Mouse (Mus musculus) embryonic fibroblast, embryonic 13.5 days (primary cell): ENCODE data around the gene Pitx2. TPM values are rescaled to one million over a fixed set of nuclear protein-coding genes. Genes with fewer than 3 reads are reported as not detected.

ENCODE experiments used
- H3K27ac ChIP-seq: 2 replicates; pipeline ENCODE4 v1.5.1; 2012; ENCODE audit warnings: low read length, control low read depth, inconsistent platforms; ENCODE audit not compliant: insufficient read depth
- H3K4me1 ChIP-seq: 2 replicates; pipeline ENCODE4 v1.6.1; 2011; ENCODE audit warnings: low read length; ENCODE audit not compliant: control insufficient read depth, insufficient read depth
- H3K4me3 ChIP-seq: 2 replicates; pipeline ENCODE4 v1.5.1; 2011; ENCODE audit warnings: mild to moderate bottlenecking, control low read depth, low read length; ENCODE audit not compliant: insufficient read depth
- CTCF ChIP-seq: IDR thresholded peaks from 2 replicates; pipeline ENCODE4 v1.5.1; 2011; ENCODE audit warnings: mild to moderate bottlenecking, control low read depth, low read length, moderate library complexity, borderline replicate concordance; ENCODE audit not compliant: insufficient read depth
- POLR2A ChIP-seq: IDR thresholded peaks from 2 replicates; pipeline ENCODE4 v1.6.1; 2011; ENCODE audit warnings: low read depth, mild to moderate bottlenecking, control low read depth, low read length, moderate library complexity
- polyA plus RNA-seq: library from polyadenylated mRNA; stranded (reverse); fragments of >200 nt; gene quantifications from 2 replicates; pipeline ENCODE4 v1.2.4, GENCODE M21; 2011; ENCODE audit warnings: low read depth; ENCODE audit not compliant: missing spikeins, insufficient read length

The Pitx2 gene
- polyA plus RNA-seq, 1 experiment, result 3.6 TPM

DNA sequence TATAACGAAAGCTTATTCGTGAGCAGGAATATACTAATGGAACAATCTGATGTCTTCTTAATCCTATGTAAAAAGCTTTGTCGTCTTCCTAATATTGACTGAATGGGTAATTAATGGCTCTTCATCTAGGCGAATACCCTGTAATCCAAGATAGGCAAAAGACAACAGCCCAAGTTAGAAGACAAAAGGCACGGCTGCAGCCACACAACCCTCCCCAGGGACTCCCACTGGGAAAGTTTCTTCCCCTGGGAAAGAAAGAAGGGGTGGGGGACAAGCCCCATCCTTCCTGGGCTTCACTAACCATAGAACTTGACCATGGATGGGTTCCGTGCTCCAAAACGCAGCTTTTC lies 8.3 kb downstream of the Pitx2 start:
- no peaks in the 10 kb centered on the region for H3K4me1 ChIP-seq
- H3K27ac ChIP-seq, result no peak overlapping the region
- TF ChIP-seq POLR2A, result no peak
- no peak for TF ChIP-seq CTCF
- no peak overlapping the region for H3K4me3 ChIP-seq

DNA sequence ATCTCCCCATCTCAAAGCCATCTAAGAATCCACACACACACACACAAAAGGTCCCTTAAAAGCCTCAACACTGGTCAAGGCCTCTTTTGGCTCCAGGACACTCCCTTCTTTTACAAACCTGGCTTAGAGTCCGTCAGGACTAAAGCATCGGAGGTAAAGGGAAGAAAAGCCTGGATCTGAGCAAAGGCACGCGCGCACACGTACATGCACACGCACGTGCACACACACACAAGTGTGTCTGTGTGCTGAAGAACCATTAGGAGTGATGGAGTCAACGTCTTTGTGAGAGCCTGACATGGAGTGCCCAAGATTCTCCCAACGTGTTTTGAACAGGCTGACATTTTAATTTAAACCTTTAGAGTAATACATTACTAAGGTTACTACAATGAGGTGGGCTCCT lies 8.7 kb downstream of the Pitx2 start:
- TF ChIP-seq CTCF (no peak), POLR2A (no peak)
- no peaks in the 10 kb centered on the region for H3K4me1 ChIP-seq

DNA sequence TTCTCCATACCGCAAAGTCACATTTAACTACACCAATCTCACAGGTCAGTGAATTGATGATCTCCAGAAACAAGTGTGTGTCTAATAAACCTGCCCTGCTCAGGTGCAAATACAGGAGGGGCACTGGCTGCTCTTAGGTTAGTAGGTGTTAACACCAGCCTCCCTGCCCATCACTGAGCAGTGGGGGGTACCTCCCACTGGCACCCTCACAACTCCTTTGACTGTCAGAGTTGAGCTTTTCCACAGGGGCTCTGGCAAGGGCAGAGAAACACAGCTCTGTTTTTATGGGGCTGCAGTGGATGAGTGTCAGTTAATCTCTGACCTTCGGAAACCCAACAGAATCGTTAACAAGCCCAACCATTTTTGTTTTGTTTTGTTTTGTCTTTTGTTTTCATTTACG lies 9.6 kb downstream of the Pitx2 start:
- H3K4me1 ChIP-seq, result no peaks in the 10 kb centered on the region
- TF ChIP-seq POLR2A, result no peak
- TF ChIP-seq CTCF, result no peak
- no peak overlapping the region for H3K27ac ChIP-seq
- no peak overlapping the region for H3K4me3 ChIP-seq

More for the DNA sequence above, 8.7 kb downstream of the Pitx2 start:
- H3K27ac ChIP-seq, result no peak overlapping the region
- H3K4me3 ChIP-seq, result no peak overlapping the region

DNA sequence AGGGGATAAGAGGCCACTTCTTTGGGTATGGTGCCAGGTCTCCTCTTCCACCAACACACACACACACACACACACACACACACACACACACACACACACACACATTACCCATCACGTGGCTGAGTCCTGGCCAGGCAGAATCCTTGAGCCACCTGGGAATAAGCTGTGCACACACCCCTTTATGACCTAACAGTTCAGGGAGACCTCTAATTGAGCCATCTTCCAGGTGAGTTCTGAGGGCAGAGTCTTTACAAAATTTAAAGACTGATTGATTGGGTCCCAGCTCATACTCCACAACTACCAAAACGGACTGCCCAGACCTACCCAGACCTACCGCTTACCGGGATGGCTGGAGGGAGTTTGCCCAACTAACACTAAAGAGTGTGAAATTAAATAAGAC lies 10.1 kb downstream of the Pitx2 start:
- Histone ChIP-seq H3K27ac (no peak overlapping the region), H3K4me1 (no peaks in the 10 kb centered on the region; the same call in 1 of the 2 replicates), H3K4me3 (no peak overlapping the region)
- no peak for TF ChIP-seq CTCF
- TF ChIP-seq POLR2A, result no peak

DNA sequence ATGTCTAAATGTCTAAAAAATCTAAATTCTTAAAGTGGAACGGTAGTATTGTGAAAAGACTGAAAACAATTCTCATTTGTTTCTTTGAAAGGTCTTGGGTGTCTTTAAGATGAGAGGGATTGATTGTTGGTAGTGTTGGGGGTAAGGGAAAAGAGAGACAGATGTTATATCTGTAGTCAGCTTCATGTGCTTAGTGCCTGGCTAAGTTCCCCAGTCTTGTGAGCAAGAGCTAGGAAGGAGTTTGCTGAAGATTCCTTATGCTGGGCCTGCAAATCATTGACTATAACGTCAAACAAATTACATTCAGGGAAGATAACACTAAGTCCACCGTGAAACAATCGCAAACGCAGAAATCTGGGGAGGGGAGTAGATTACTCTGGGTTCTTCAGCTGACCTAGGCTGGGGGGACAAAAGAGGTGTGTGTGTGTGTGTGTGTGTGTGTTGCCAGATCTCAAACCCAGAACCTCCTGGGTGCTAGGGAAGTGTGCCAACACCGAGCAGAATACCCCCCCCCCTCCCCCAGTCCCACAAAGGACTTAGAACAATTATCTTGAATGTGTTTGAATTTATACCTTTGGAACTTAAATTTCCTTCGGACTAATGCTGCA lies 12.5 kb downstream of the Pitx2 start:
- no peak overlapping the region for H3K27ac ChIP-seq
- TF ChIP-seq POLR2A (no peak), CTCF (no peak)
- H3K4me3 ChIP-seq, result no peak overlapping the region
- no peaks in the 10 kb centered on the region; the same call in 1 of the 2 replicates for H3K4me1 ChIP-seq

DNA sequence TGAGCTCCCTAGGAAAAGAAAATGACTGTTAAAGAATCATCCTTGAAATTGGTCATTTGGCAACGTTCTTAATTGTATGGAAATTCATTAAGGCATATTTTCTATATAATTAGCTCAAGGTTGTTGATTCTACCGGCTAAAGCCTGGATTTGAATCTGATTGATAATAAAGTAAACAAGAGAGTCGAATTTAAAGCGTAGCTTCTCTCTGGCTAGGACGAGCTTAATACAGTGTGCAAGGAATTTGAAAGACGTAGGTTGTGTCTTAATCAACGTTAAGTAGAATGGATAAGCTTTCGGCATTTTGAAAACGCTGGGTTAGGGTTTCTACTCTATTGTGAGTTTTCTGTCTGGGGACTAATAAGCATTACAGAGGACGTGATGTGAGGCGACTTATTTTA lies 13.1 kb downstream of the Pitx2 start:
- no peak overlapping the region for H3K27ac ChIP-seq
- no peak for TF ChIP-seq CTCF
- no peak for TF ChIP-seq POLR2A
- no peak overlapping the region for H3K4me3 ChIP-seq
- H3K4me1 ChIP-seq, result no peaks in the 10 kb centered on the region; the same call in 1 of the 2 replicates

DNA sequence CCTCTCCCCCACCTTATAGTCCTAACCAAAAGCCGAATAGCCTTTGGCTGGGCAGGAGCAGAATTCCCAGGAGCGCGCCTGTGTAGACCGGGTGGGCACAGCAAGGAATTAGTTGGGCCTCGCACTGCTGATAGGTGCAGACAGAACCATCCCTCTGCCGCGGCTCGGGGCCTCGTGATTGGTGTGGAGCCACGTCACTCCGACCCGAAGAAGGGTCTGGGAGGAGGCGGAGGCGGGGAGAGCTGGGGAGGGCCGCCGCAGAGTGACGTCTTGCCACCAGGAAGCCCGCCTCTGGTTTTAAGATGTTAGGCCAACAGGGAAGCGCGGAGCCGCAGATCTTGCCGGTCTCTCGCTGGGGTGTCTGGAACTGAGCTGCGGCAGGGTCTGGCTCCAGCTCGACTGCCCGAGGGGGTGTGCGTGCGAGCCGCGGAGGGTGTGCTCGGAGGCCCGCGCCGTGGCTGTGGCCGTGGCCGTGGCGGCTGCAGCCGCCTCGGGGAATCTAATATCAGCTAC lies 14.0 kb downstream of the Pitx2 start:
- TF ChIP-seq POLR2A (0 out of 2 replicates have a peak, but pooled peaks have one; percentile 26), CTCF (no peak)
- Histone ChIP-seq H3K27ac (no peak overlapping the region), H3K4me1 (no peaks in the 10 kb centered on the region; the same call in 1 of the 2 replicates), H3K4me3 (peak overlapping the region; percentile 69)

DNA sequence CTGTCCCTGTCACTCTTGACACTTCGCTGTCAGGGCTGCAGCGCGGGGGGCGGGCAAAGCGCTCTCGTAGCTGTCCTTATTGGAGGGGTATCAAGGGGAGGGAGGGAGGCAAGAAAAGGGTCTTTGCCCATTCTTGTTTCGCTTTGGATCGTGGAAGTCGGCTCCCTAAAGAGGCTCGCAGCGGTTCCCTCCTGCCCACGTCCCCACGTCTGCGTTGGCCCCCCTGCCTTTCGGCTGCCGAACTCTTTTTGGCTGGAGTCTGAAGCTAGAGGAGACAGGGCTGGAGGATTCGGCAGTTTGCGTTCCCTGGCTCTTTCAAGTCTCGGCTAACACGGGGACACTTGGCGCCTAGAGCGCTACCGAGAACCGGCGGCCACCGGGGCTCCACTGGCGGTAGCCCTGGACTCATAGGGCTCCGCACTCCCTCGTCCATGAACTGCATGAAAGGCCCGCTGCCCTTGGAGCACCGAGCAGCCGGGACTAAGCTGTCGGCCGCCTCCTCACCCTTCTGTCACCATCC lies 14.5 kb downstream of the Pitx2 start:
- H3K4me1 ChIP-seq, result no peaks in the 10 kb centered on the region; the same call in 1 of the 2 replicates
- TF ChIP-seq CTCF (no peak), POLR2A (no peak)
- no peak overlapping the region for H3K27ac ChIP-seq
- H3K4me3 ChIP-seq, result peak overlapping the region; percentile 69

DNA sequence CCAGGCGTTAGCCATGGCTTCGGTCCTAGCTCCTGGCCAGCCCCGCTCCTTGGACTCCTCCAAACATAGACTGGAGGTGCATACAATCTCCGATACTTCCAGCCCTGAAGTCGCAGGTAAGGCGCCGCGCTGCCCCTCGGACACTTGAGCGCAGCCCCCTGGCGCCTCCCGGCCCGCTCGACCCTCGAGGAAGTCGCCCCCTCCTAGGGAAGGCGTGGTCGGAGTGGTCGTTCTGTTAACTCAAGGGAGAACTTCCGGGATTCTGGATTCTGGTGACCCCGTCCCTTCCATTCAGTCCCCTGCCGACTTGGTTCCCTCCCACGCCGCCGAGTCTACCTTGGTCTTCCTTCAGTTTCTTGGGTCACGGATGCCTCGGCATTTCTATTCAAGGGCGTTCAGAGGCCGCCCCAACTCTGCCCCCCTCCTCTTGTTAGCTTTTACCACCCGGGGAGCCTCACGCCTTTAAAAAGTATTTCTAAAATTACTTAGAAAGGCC lies 15.0 kb downstream of the Pitx2 start:
- Histone ChIP-seq H3K4me1 (no peaks in the 10 kb centered on the region; the same call in 1 of the 2 replicates), H3K27ac (no peak overlapping the region)

DNA sequence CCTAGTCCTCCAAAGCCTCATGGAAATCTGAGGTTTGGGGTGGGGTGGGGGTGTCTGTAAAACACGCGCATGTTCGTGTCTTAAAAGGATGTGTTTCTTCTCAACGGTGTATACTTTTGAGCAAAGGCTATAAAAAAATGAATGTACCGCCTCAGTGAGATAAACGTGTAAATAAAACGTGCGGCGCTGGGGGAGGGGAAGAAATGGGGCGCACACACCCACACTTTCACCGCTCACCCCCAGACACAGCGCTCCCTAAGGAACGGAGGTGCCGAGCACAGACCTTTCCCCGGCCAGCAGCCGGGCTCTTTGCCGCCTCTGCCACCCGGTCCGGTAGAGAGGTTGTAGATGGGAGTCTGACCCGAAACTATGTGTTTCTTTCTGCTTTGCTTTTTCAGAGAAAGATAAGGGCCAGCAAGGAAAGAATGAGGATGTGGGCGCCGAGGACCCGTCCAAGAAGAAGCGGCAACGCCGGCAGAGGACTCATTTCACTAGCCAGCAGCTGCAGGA lies 15.6 kb downstream of the Pitx2 start:
- no peaks in the 10 kb centered on the region; the same call in 1 of the 2 replicates for H3K4me1 ChIP-seq
- no peak for TF ChIP-seq CTCF
- TF ChIP-seq POLR2A, result no peak
- H3K27ac ChIP-seq, result no peak overlapping the region
- no peak overlapping the region for H3K4me3 ChIP-seq

More for the DNA sequence above, 15.0 kb downstream of the Pitx2 start:
- peak overlapping the region; percentile 69 for H3K4me3 ChIP-seq
- TF ChIP-seq POLR2A, result no peak
- no peak for TF ChIP-seq CTCF
